Mouse (Mus musculus) c-Kit-negative CD71-positive TER-119-positive erythroid progenitor cells, embryonic 14.5 days (primary cell): ENCODE results near the gene Ifnl2.
A peak's percentile ranks its signal among the peaks of the same experiment; 100 is the strongest.

Experiments used
- DNase-seq: peaks from one replicate; pipeline ENCODE4 v3.0.0-alpha.2; 2013; ENCODE audit warnings: low read depth, low spot score

Ifnl2 gene

DNA sequence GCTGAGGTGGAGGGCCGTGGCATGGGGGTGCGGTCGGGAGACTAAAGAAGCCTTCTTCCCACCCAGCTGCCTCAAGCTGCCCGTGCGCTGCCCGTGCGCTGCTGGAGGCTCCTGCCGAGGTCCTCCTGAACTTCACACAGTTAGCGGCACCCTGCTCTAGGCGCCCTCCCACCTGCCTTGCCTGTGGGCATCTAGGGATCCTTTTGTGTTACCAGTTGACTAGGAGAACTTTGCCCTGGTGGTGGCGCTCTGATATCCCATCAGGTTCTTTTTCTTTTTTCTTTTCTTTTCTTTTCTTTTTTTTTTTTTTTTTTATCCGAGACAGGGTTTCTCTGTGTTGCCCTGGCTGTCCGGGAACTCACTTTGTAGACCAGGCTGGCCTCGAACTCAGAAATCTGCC is 19.4 kb downstream of the Ifnl2 start:
- no peak for DNase-seq

DNA sequence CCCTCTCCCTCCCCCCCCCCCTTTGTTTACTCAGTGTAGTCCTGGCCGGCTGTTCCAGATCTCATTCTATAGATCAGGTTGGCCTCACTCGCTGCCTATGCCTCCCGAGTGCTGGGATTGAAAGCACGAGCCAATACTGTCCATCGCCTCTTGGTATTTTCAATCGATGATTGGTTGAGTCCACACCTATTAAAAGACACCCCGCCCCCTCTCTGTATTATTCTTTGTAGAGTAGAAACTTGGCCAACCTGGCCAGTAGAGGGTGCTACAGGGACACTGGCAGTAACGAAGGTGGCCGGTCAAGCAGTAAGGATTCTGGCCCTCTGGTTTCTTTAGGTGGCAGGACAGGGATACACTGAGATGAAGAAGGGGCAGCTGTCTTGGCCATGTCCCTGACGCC is 19.8 kb downstream of the Ifnl2 start:
- DNase-seq: peak; percentile 17

DNA sequence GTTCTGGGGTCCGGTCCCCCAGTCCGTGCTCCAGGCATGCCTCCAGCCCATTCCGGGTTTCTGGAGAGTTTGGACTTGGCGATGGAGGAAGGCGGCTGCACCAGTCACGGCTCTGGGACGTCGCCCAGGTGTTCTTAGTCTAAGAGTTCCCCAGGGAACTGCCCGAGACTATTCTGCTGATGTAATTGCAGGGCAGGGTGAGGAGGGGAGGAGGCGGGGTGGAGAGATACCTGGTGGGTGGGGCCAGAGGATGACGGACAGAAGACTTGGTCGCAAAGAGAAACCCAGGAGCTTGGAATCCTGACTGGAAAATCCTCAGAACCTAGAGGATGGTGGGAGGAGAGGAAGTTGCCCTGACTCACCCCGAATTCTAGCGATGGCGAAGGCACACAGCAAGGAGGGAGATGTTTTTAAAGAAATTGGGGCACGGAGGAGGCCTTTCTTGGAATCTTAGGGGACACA is 22.2 kb downstream of the Ifnl2 start:
- no peak for DNase-seq

DNA sequence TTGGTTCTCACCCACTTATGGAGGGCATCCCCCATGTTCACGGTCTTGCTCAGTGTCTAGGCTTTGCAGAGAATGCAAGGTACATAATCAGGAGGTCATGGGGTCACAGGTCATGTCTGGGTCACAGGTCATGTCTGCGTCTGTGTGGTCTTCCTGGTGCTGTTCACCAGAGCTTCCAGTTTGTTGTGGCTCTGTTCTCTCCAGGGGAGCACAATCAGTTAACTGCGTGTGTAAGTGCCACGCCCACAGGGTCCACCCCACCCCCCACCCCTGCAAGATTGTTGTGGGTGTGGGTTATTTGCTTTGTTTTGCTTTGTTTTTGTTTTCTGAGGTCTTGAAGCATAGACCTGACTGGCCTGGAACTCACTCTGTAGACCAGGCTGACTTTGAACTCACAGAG is 26.1 kb downstream of the Ifnl2 start:
- DNase-seq: no peak

DNA sequence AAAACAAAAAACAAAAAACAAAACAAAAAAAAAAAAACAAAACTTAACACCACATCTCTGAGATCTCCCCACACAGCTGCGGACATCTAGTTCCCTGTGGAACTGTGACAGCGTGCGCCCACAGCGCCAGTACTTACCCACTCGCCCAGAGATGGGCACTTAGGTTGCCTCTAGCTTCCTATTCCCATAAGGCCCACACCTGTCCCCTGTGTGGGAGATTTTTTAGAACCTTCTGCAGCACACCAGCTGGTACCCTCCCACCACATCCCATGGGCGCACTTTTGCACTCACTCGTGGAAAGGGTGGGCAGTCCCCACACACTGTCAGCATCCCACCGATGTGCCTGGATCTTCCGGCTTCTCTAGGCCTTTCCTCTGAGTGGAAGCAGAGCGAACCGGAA is 27.4 kb downstream of the Ifnl2 start:
- DNase-seq: no peak

DNA sequence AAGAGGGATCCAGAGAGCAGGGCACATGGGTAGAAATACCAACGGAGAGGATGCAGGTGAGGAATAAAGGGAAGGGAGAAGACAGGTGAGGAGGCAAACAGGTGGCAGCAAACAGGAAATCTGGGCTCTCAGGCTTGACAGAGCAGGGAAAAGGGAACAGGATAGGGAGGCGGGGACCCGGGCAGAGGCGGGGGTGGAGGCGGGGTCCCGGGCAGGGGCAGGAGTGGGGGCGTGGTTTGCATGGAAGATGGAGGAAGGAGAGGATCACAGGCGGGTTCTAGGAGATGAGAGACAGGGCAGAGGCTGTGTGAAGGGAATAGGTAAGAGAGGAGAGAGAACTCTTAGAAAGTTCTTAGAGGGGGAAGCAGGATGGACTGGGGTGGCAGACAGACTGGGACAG is 31.4 kb downstream of the Ifnl2 start:
- no peak for DNase-seq

DNA sequence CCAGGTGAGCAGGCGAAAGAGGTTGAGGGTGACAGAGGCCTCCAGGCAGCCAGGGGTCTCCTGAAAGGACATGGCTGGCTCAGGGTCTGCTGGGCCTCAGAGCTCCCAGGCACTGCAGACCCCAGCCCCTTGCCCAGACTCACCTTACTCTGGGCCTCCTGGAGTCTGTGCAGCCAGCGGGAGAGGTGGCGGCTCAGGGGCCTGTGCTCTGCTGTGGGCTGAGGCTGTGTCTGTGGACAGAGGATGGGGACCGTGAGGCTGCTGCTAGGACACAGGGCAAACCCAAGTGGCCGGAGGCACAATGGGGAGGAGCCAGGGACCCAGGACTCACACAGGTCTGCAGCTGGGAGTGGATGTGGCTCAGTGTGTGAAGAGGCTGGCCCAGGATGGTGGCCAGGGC is 32.9 kb downstream of the Ifnl2 start:
- no peak for DNase-seq

DNA sequence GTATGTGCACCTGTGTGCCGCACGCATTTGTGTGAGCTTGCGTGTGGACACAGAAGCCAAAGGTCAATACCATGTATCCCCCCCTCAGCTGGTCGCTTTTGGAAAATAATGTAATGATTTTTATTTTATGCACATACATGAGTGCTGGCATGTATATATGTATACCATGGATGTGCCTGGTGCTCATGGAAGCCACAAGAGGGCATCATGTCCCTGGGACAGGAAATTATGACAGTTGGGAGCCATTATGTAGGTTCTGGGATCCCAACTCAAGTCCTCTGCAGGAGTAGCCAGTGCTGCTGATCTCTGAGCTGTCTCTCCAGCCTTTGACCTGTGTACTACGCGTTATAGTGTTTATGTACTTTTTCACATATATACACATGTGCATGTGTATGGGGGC is 34.1 kb downstream of the Ifnl2 start:
- no peak for DNase-seq

DNA sequence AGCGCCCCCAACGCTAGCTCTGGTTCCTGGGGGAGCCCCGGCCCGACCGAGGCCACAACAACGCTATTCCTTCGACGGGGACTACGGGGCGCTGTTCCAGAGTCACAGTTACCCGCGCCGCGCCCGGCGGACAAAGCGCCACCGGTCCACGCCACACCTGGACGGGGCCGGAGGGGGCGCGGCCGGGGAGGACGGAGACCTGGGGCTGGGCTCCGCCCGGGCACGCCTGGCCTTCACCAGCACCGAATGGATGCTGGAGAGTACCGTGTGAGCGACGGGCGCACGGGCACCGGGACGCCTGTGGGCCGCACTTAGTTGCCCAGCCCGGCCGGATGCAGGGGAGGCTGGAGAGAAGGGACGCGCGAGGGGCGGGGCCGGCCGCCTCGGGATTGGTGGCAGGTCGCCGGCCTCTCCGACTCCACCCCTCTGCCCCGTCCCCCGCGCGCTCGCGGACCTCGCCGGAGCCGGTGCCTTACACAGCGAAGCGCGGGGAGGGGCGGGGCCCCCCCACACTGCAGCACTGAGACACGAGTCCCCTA is 43.0 kb downstream of the Ifnl2 start:
- no peak for DNase-seq

DNA sequence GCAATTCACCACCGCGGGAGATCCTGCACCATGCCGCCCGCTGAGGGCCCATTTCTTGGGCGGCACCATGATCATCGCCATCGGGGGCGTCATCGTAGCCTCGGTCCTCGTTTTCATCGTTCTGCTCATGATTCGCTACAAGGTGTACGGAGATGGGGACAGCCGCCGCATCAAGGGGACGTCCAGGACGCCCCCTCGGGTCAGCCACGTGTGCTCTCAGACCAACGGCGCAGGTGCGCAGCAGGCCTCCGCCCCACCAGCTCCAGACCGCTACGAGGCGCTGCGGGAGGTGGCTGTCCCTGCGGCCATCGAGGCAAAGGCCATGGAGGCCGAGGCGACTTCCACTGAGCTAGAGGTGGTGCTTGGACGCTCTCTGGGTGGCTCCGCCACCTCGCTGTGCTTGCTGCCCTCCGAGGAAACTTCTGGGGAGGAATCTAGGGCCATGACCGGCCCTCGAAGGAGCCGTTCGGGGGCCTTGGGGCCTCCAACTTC is 43.5 kb downstream of the Ifnl2 start:
- DNase-seq: no peak

DNA sequence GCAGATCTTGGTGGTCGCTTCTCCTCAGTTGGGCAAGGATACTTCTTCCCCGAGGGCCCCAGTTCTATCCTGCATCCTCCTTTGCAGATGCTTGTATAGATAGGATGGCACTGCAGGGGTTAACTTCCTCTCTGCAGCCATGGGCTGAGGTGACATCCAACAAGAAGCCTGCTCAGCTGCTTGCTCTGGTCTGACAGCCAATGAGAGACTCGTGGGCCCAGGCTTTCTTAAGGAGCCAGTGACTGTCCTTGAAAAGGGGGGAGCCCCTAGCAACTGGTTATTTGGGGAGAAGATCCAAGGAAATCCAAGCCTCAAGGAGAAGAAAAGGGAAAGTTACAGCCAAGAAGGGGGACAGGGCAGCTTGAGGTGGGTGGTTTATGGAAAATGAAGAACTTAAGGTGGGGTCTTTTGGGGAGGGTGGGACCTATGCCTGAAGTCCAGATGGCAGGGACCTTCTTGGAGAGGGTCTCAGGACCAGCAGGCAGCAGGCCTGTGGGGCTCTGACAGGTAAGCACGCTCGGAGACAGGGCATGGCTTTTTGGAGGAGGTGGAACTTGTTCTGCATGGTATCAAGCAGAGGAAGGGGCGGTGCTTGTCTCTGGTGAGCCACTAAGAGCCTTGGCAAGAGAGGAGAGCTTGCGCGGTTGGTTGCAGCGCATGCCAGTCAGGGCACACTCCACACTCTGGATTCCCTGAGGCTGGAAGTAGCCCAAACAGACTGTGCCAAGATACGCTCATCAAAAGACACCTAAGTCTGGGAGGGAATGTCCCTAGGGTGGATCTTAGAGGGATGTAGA is 45.6 kb downstream of the Ifnl2 start:
- no peak for DNase-seq

DNA sequence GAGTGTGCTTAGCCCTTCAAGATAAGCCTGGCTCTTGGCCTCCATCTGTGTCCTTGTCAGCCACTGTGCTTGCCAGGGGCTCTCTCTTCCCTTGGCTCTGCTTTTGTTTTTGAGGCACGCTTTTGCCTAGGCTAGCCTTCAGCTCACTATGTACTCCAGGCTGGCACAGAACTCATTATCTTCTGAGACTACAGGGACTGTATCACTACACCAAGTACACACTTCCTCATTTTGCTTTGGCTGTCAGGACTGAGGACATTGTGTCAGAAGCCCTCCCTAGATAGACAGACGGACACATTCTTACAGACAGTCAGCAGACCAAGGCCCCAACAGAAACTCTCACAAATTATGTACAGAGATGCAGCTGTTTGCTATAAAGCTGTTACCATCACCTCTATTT is 47.5 kb downstream of the Ifnl2 start:
- no peak for DNase-seq

DNA sequence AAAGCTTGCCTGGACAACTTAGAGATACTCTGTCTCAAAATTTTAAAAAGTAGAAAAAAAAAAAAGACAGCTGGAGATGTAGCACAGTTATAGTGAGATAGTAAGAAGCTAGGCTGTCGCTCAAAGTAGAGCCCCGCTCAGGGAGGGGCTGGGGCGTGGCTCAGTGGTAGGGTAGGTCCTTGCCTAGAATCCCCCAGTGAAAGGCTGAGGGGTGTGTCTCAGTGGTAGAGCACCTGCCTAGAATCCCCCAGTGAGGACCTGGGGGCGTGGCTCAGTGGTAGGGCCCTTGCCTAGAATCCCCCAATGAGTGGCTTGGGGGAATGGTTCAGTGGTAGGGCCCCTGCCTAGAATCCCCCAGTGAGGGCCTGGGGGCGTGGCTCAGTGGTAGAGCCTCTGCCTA is 49.9 kb downstream of the Ifnl2 start:
- no peak for DNase-seq
